Mouse (Mus musculus): Measurements from ENCODE around the gene H2afy. TPM values are rescaled to one million over a fixed set of nuclear protein-coding genes. Genes with fewer than 3 reads are reported as not detected.

H2afy gene
- total RNA-seq (2023): 100 to 1,000 TPM; 279 to 292 TPM

GRCm38 (mm10) chr13:56136200-56136599, at the start of gene H2afy:
TSS of gene H2afy (minus strand) at chr13:56136361.

GRCm38 (mm10) chr13:56178416-56179035, 42.4 kb upstream of the H2afy start, which contains the start of gene Tifab:
TSS of gene Tifab (minus strand) at chr13:56178885.

Other genes with a start within 250 kb of the H2afy start
- 100 to 1,000 TPM; 166 to 201 TPM for gene Tifab, start 42.5 kb upstream of the H2afy start, total RNA-seq (2023)
- not detected for gene Neurog1, start 115.8 kb upstream of the H2afy start, total RNA-seq (2023)
- under 1 TPM in 1 of 2 experiments, not detected in 1; 0.55 TPM for gene Cxcl14, start 160.2 kb upstream of the H2afy start, total RNA-seq (2023)